Mouse (Mus musculus) limb, embryonic 13.5 days (tissue): Measurements from ENCODE around the gene Sprr2b. TPM values are rescaled to one million over a fixed set of nuclear protein-coding genes. Genes with fewer than 3 reads are reported as not detected.
A peak's percentile ranks its signal among the peaks of the same experiment; 100 is the strongest.
"Not testable (repeated sequence)": the region's sequence is repeated elsewhere in the genome, so short reads cannot be mapped to it uniquely, and the experiment has no call there.

Experiments
- ATAC-seq: fragments of 200-750 bp; cut with Nextera tagmentation; 2 replicates; pipeline ENCODE4 v1.8.0; 2017; ENCODE audit warnings: low read depth, moderate number of reproducible peaks, moderate TSS enrichment; ENCODE audit not compliant: low FRiP score
- H3K27ac ChIP-seq: fragments of 300-500 bp; sonication (generic); 2 replicates; pipeline ENCODE4 v1.5.1; 2015; ENCODE audit warnings: inconsistent platforms, mild to moderate bottlenecking, moderate library complexity
- H3K27me3 ChIP-seq: fragments of 300-500 bp; sonication (generic); 2 replicates; pipeline ENCODE4 v1.6.1; 2015; ENCODE audit warnings: mild to moderate bottlenecking, inconsistent platforms
- H3K36me3 ChIP-seq: fragments of 300-500 bp; sonication (generic); 2 replicates; pipeline ENCODE4 v1.6.1; 2015; ENCODE audit warnings: inconsistent platforms, mild to moderate bottlenecking, moderate library complexity
- H3K4me1 ChIP-seq: fragments of 300-500 bp; sonication (generic); 2 replicates; pipeline ENCODE4 v1.6.1; 2015; ENCODE audit warnings: inconsistent platforms
- H3K4me2 ChIP-seq: fragments of 300-500 bp; sonication (generic); replicated peaks from 2 replicates; pipeline ENCODE4 v1.6.1; 2015; ENCODE audit warnings: inconsistent platforms, mild to moderate bottlenecking, moderate library complexity
- H3K4me3 ChIP-seq: fragments of 300-500 bp; sonication (generic); 2 replicates; pipeline ENCODE4 v1.5.1; 2015; ENCODE audit warnings: moderate library complexity, mild to moderate bottlenecking, inconsistent platforms
- H3K9ac ChIP-seq: fragments of 300-500 bp; sonication (generic); 2 replicates; pipeline ENCODE4 v1.6.1; 2015; ENCODE audit warnings: mild to moderate bottlenecking, inconsistent platforms
- H3K9me3 ChIP-seq: fragments of 300-500 bp; sonication (generic); 2 replicates; pipeline ENCODE4 v1.6.1; 2016; ENCODE audit warnings: inconsistent platforms
- WGBS: fragments of 180-500 bp; shearing (Covaris S2); methylation state at CpG from one replicate; pipeline ENCODE4 v1.1.7; 2015; 5-methylcytosine and 5-hydroxymethylcytosine counted together
- polyA plus RNA-seq: library from polyadenylated mRNA; unstranded; fragments of >200 nt; fragmentation: Nextera tagmentation; extraction: Ambion mirVana; gene quantifications from 2 replicates; pipeline ENCODE4 v1.2.1, GENCODE M21; 2015

Gene Sprr2b
- polyA plus RNA-seq: not detected in 2 replicates

GRCm38 (mm10) chr3:92316320-92316719 is at the start of gene Sprr2b:
Gene Sprr2b (plus strand): TSS chr3:92316620.
- H3K4me3 ChIP-seq: no peak within 1 kb of the TSS
- H3K9me3 ChIP-seq: no peaks in the 10 kb centered on the region
- no peaks in the 10 kb centered on the region for H3K4me1 ChIP-seq
- no peaks in the 10 kb centered on the region for H3K27me3 ChIP-seq
- 76% methylated on average over 2 of the region's 2 CpGs for WGBS
- no peak within 1 kb of the TSS for H3K9ac ChIP-seq
- no peak for ATAC-seq
- no peaks in the 10 kb centered on the region for H3K36me3 ChIP-seq
- H3K4me2 ChIP-seq: no peak within 1 kb of the TSS
- H3K27ac ChIP-seq: no peak within 1 kb of the TSS

GRCm38 (mm10) chr3:92271414-92271985 is 44.9 kb upstream of the Sprr2b start:
- H3K36me3 ChIP-seq, H3K4me1 ChIP-seq, H3K9me3 ChIP-seq, H3K27me3 ChIP-seq, H3K4me3 ChIP-seq, H3K4me2 ChIP-seq, H3K27ac ChIP-seq, H3K9ac ChIP-seq: not testable (repeated sequence)
- no CpG with 5 or more reads among the region's 4 CpGs for WGBS
- 0 out of 2 replicates have a peak, but pooled peaks have one; percentile 34 for ATAC-seq

GRCm38 (mm10) chr3:92273504-92273903 is 42.9 kb upstream of the Sprr2b start:
- H3K4me3 ChIP-seq: not testable (repeated sequence)

GRCm38 (mm10) chr3:92274018-92274417 is 42.4 kb upstream of the Sprr2b start:
- H3K4me1 ChIP-seq: not testable (repeated sequence)
- WGBS: no CpG with 5 or more reads among the region's 1 CpGs

More at GRCm38 (mm10) chr3:92273504-92273903, 42.9 kb upstream of the Sprr2b start:
- not testable (repeated sequence) for H3K27me3 ChIP-seq, H3K9ac ChIP-seq, H3K4me2 ChIP-seq, H3K36me3 ChIP-seq, H3K4me1 ChIP-seq, H3K9me3 ChIP-seq, H3K27ac ChIP-seq
- peak; percentile 64; the same call in 1 of the 2 replicates for ATAC-seq

GRCm38 (mm10) chr3:92279663-92280062 is 36.8 kb upstream of the Sprr2b start:
- not testable (repeated sequence) for H3K36me3 ChIP-seq, H3K27ac ChIP-seq, H3K9ac ChIP-seq, H3K4me1 ChIP-seq, H3K4me3 ChIP-seq, H3K27me3 ChIP-seq, H3K4me2 ChIP-seq, H3K9me3 ChIP-seq
- 0 out of 2 replicates have a peak, but pooled peaks have one; percentile 18 for ATAC-seq

More at GRCm38 (mm10) chr3:92274018-92274417, 42.4 kb upstream of the Sprr2b start:
- H3K4me3 ChIP-seq, H3K36me3 ChIP-seq, H3K27me3 ChIP-seq, H3K9me3 ChIP-seq, H3K9ac ChIP-seq, H3K27ac ChIP-seq, H3K4me2 ChIP-seq: not testable (repeated sequence)
- peak; percentile 29; the same call in 1 of the 2 replicates for ATAC-seq

- H3K9me3 ChIP-seq, H3K36me3 ChIP-seq, ATAC-seq, H3K4me2 ChIP-seq, H3K4me1 ChIP-seq, H3K4me3 ChIP-seq, H3K27me3 ChIP-seq, H3K27ac ChIP-seq, H3K9ac ChIP-seq: not testable (repeated sequence)
- 76% methylated on average over 5 of the region's 12 CpGs for WGBS
Observed at GRCm38 (mm10) chr3:92280963-92281606, 35.3 kb upstream of the Sprr2b start.

- not testable (repeated sequence) for H3K4me1 ChIP-seq, H3K27ac ChIP-seq, H3K9me3 ChIP-seq, H3K4me2 ChIP-seq, H3K36me3 ChIP-seq, H3K27me3 ChIP-seq, H3K9ac ChIP-seq, H3K4me3 ChIP-seq, ATAC-seq
- WGBS: 74% methylated on average over 1 of the region's 1 CpGs
Observed at GRCm38 (mm10) chr3:92285101-92285500, 31.3 kb upstream of the Sprr2b start, which contains the start of gene Sprr2a3. Gene Sprr2a3 (plus strand): TSS chr3:92285417.

- not testable (repeated sequence) for H3K9me3 ChIP-seq, ATAC-seq, H3K27me3 ChIP-seq, H3K4me1 ChIP-seq, H3K9ac ChIP-seq, H3K27ac ChIP-seq, H3K4me3 ChIP-seq, H3K4me2 ChIP-seq, H3K36me3 ChIP-seq
- WGBS: 82% methylated on average over 6 of the region's 6 CpGs
Observed at GRCm38 (mm10) chr3:92288489-92288888, 27.9 kb upstream of the Sprr2b start.

- Histone ChIP-seq H3K9me3 (no peaks in the 10 kb centered on the region), H3K4me1 (no peaks in the 10 kb centered on the region), H3K9ac (no peak overlapping the region), H3K4me3 (no peak overlapping the region), H3K36me3 (no peaks in the 10 kb centered on the region), H3K27me3 (no peaks in the 10 kb centered on the region), H3K4me2 (no peak overlapping the region), H3K27ac (no peak overlapping the region)
- 75% methylated on average over 1 of the region's 1 CpGs for WGBS
- no peak for ATAC-seq
Observed at GRCm38 (mm10) chr3:92307406-92307805, 9.0 kb upstream of the Sprr2b start.

GRCm38 (mm10) chr3:92317384-92317783 is 964 bp downstream of the Sprr2b start:
- Histone ChIP-seq H3K9ac (no peak overlapping the region), H3K4me2 (no peak overlapping the region), H3K4me3 (no peak overlapping the region), H3K36me3 (no peaks in the 10 kb centered on the region), H3K27ac (no peak overlapping the region), H3K27me3 (no peaks in the 10 kb centered on the region), H3K4me1 (no peaks in the 10 kb centered on the region), H3K9me3 (no peaks in the 10 kb centered on the region)
- 86% methylated on average over 2 of the region's 2 CpGs for WGBS
- no peak for ATAC-seq

GRCm38 (mm10) chr3:92336278-92336677 is 19.9 kb downstream of the Sprr2b start:
- no peak for ATAC-seq
- H3K27me3 ChIP-seq: no peaks in the 10 kb centered on the region
- WGBS: 84% methylated on average over 1 of the region's 1 CpGs
- no peak overlapping the region for H3K27ac ChIP-seq
- no peaks in the 10 kb centered on the region for H3K9me3 ChIP-seq
- H3K36me3 ChIP-seq: no peaks in the 10 kb centered on the region
- no peaks in the 10 kb centered on the region for H3K4me1 ChIP-seq
- no peak overlapping the region for H3K4me3 ChIP-seq
- no peak overlapping the region for H3K9ac ChIP-seq
- no peak overlapping the region for H3K4me2 ChIP-seq

GRCm38 (mm10) chr3:92338840-92339239 is 22.4 kb downstream of the Sprr2b start, which contains the start of gene Sprr2d:
Gene Sprr2d (plus strand): TSS chr3:92339140.
- Histone ChIP-seq H3K27me3 (no peaks in the 10 kb centered on the region), H3K4me1 (no peaks in the 10 kb centered on the region), H3K27ac (no peak within 1 kb of the TSS), H3K36me3 (no peaks in the 10 kb centered on the region), H3K9me3 (no peaks in the 10 kb centered on the region), H3K4me2 (no peak within 1 kb of the TSS), H3K9ac (no peak within 1 kb of the TSS), H3K4me3 (no peak within 1 kb of the TSS)
- 89% methylated on average over 5 of the region's 5 CpGs for WGBS
- no peak for ATAC-seq

GRCm38 (mm10) chr3:92351843-92352242 is 35.4 kb downstream of the Sprr2b start, which contains the start of gene Sprr2e:
Gene Sprr2e (plus strand): TSS chr3:92352143.
- no peak for ATAC-seq
- Histone ChIP-seq H3K27ac (no peak within 1 kb of the TSS), H3K9me3 (no peaks in the 10 kb centered on the region), H3K4me1 (no peaks in the 10 kb centered on the region), H3K4me3 (no peak within 1 kb of the TSS), H3K4me2 (no peak within 1 kb of the TSS), H3K36me3 (no peaks in the 10 kb centered on the region), H3K9ac (no peak within 1 kb of the TSS), H3K27me3 (no peaks in the 10 kb centered on the region)
- 80% methylated on average over 2 of the region's 2 CpGs for WGBS
